Mouse (Mus musculus) liver, embryonic 14.5 days (tissue): ENCODE measurements around the gene Tmem185b.

Experiments
- CTCF ChIP-seq: IDR thresholded peaks from 2 replicates; pipeline ENCODE4 v1.5.1; 2016; ENCODE audit warnings: antibody characterized with exemption, low read depth, control low read depth
- EP300 ChIP-seq: IDR thresholded peaks from 2 replicates; pipeline ENCODE4 v1.6.1; 2016; ENCODE audit warnings: antibody characterized with exemption, low read depth

- TF ChIP-seq CTCF, result no peak
- no peak for TF ChIP-seq EP300
These were observed 13.3 kb downstream of the Tmem185b start for GRCm38 (mm10) chr1:119539252-119539651.
